Mouse (Mus musculus): Measurements from ENCODE around the gene Gm10553.
"Not testable (repeated sequence)": the region's sequence is repeated elsewhere in the genome, so short reads cannot be mapped to it uniquely, and the experiment has no call there.

Gm10553 gene

DNA sequence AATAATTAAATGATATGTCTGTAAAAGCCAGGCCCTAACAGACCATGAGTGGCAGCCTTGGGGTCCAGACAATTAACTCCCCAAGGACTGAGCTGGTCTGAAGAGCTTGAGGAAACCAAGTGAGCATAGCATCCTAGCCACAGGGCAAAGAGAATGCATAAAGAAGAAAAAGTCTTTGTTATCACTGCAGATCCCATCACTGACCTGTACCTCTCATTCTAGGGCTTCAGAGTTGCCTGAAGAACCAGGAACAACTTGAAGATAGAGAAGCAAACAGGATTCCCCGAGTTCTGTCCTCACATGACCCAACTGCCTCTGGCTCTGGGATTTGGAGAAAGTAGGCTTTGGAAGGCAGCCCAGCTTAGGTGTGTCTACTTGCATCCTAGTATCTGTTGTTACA is at the start of gene Gm10553:
Gene Gm10553 (plus strand): TSS at position 301 of the 400 bp plus-strand sequence.
- in situ Hi-C loops (cut with MboI), result not testable (repeated sequence)

- in situ Hi-C loops (cut with MboI), result not testable (repeated sequence)
Observed at GRCm38 (mm10) chr1:85071690-85072089, 28.3 kb upstream of the Gm10553 start.

DNA sequence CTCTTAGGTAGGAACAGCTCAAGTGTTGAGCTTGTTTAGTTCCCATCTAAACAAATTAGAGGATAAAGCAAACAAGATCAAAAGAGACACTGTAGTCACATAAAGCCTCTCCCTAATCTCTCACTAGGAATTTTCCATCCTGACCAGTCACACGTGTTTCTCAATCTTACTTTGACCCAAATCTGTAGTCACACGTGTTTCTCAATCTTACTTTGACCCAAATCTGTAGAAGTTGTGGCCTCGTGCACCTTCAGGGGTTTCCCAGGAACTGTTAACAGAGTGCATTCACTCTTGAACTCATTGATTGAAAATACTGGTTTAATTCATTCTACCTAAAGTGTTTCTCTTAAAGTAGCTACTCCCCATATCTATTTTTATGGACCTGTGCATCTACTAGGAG is 26.9 kb upstream of the Gm10553 start:
- in situ Hi-C loops (cut with MboI), result not testable (repeated sequence)

DNA sequence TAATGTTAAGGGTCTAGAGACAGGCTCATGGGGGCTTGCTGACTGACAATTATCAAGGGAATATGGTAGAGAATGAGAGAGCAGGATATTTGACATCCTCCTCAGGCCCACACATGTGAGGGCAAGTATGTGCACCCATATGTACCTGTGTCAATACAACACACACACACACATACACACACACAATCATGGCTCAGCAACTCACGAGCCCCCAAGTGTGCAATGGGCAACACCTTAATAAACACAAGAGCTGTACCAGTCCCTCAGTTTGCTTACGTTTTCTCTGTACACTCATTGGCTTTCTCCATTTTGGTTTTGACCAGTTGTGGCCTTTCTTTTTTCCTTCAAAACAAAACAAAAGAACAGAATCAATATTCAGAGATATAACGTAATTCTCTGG is 15.2 kb upstream of the Gm10553 start:
- in situ Hi-C loops (cut with MboI), result not testable (repeated sequence)

- in situ Hi-C loops (cut with MboI), result not testable (repeated sequence)
Observed at GRCm38 (mm10) chr1:85086211-85086610, 13.8 kb upstream of the Gm10553 start.

DNA sequence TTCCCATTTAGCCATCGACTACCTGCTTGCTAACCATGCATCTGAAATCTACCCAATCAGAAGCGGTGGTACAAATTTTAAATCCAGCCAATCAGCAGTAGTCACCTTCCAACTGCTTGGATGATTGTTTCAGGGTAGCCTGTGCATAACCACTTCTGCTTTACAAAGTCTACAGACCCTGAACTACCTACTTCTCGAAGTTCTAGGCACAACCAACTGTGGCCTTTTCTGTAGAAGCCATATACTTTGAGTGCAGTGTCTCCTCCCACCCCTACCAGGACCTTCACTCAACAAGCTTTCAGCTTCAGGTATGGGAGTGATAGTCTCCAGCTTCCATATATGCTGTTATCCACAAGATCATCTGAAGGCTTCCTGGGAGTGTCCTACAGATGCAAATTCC is 7.8 kb upstream of the Gm10553 start:
- in situ Hi-C loops (cut with MboI), result not testable (repeated sequence)

GRCm38 (mm10) chr1:85093011-85093572 is 6.9 kb upstream of the Gm10553 start:
- in situ Hi-C loops (cut with MboI), result not testable (repeated sequence)

- in situ Hi-C loops (cut with MboI), result not testable (repeated sequence)
Observed at GRCm38 (mm10) chr1:85099081-85099480, 883 bp upstream of the Gm10553 start.

- in situ Hi-C loops (cut with MboI), result not testable (repeated sequence)
Observed at GRCm38 (mm10) chr1:85101754-85102153, 1.8 kb downstream of the Gm10553 start.

DNA sequence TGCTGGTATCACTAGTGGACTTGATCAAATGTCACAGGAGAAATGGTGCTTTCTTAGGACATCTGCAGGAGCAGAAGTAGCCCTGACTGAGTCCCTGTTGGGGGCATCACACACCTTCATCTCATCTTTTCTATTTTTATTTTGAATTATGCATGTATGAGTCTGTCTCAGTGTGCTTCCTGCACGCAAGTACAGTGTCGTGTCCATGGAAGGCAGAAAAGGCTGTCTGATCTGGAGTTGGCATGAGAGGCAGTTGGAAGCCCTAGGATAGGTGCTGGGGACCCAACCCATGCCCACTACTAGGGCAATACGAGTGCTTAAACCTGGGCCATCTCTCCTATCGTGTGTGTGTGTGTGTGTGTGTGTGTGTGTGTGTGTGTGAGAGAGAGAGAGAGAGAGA is 5.4 kb downstream of the Gm10553 start:
- in situ Hi-C loops (cut with MboI), result not testable (repeated sequence)

- in situ Hi-C loops (cut with MboI), result not testable (repeated sequence)
Observed at GRCm38 (mm10) chr1:85106013-85106412, 6.0 kb downstream of the Gm10553 start.

DNA sequence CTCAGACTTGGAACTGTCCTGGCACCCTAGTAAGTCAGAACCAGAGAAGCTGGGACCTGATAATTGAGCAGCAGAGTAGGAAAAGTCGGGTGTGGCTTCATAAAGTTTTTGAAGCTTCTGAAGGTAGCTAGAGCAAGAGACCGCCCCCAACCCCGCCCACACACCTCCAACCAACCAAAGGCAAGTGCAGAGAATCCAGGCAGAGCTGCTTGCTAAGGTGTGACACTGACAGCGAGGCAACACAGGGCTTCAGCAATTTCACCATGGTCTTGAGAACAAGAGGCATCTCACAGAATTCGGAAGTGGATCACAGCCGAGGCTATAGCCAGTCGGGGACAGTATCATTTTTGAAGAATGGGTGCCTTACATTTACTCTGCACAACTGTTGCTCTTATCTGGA is 9.8 kb downstream of the Gm10553 start, which contains the start of gene A530032D15Rik:
Gene A530032D15Rik (minus strand): TSS at position 101 of the 400 bp plus-strand sequence.
- in situ Hi-C loops (cut with MboI), result not testable (repeated sequence)

DNA sequence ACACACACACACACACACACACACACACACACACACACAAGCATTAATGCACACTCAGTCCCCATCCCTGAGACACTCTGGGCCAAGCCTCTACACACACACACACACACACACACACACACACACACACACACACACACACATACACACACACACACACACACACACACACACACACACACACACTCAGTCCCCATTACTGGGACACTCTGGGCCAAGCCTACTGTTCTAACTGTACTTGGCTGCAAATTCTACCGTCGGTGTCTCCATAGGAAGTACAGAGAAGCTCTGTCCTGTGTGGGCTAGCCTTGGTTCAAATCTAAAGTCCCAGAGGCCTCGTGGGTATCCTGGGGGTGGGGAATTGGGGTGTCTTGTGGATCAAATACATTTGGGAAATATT is 10.9 kb downstream of the Gm10553 start:
- in situ Hi-C loops (cut with MboI), result not testable (repeated sequence)

- in situ Hi-C loops (cut with MboI), result not testable (repeated sequence)
Observed at GRCm38 (mm10) chr1:85111572-85111971, 11.6 kb downstream of the Gm10553 start.

GRCm38 (mm10) chr1:85112266-85112665 is 12.3 kb downstream of the Gm10553 start:
- in situ Hi-C loops (cut with MboI), result not testable (repeated sequence)

GRCm38 (mm10) chr1:85112889-85113288 is 12.9 kb downstream of the Gm10553 start:
- in situ Hi-C loops (cut with MboI), result not testable (repeated sequence)

DNA sequence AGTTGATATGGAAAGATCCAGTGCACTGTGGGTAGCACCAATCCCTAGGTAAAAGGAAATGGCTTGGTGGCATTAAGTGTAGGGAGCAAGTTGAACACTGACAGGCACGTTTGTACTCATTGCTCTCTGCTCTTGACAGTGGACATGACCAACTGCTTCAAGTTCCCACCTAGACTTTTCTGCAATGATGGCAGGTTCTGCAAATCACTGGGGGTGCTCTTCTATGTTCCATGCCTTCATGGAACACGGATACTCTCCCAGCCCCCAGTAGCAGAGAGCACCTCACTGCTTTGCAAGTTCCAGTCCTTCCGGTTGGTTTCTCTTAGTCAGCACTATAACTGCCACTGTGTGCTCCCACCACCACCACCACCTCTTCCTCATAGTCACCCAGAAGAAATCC is 14.1 kb downstream of the Gm10553 start:
- in situ Hi-C loops (cut with MboI), result not testable (repeated sequence)

GRCm38 (mm10) chr1:85114666-85115402 is 14.9 kb downstream of the Gm10553 start:
- in situ Hi-C loops (cut with MboI), result not testable (repeated sequence)

- in situ Hi-C loops (cut with MboI), result not testable (repeated sequence)
Observed at GRCm38 (mm10) chr1:85117537-85117936, 17.6 kb downstream of the Gm10553 start.

DNA sequence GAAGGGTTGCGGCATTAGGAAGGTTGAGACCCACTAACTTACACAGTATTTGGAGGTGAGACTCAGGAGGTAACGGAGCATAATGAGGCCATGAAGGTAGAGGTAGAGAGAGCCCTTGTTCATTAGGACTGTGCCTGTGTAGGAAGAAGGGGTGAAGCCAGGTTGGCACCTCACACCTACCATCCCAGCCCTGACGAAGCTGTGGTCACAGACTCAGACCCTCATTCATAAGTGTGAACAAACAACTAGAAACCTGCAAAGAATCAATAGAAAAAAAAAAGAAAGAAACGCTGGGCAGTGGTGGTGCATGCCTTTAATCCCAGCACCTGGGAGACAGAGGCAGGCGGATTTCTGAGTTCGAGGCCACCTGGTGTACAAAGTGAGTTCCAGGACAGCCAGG is 18.4 kb downstream of the Gm10553 start:
- in situ Hi-C loops (cut with MboI), result not testable (repeated sequence)

- in situ Hi-C loops (cut with MboI), result not testable (repeated sequence)
Observed at GRCm38 (mm10) chr1:85121841-85122240, 21.9 kb downstream of the Gm10553 start.

- in situ Hi-C loops (cut with MboI), result not testable (repeated sequence)
Observed at GRCm38 (mm10) chr1:85133671-85134070, 33.7 kb downstream of the Gm10553 start.

All from mature B cell (primary cell).